Mouse (Mus musculus) c-Kit-positive CD71-negative TER-119-negative erythroid progenitor cells, embryonic 14.5 days (primary cell): ENCODE measurements around the gene Olfr168.
"Not testable (repeated sequence)": the region's sequence is repeated elsewhere in the genome, so short reads cannot be mapped to it uniquely, and the experiment has no call there.

Experiments used
- DNase-seq: peaks from one replicate; pipeline ENCODE4 v3.0.0-alpha.2; 2013; ENCODE audit warnings: low read depth

The Olfr168 gene

DNA sequence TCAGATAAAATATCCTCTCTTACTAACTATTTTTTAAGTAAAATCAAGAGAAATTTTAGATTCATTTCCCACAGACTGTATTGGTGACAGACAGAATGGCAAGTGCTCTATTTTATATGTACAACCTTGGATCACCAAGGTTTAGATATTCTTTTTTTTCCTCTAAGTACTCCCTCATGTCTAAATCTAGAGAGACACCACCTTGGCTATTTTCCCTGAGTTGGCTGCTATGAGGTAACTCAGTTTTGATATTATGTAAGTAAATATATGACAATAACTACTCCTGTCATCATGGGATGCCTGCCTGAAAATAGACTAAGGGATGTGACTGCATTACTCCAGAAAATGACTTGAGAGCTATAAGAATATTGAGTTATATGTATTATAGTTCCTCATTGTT lies at the start of gene Olfr168:
Gene Olfr168, minus strand, starts transcription at position 101 of the 400 bp plus-strand sequence.
- no peak for DNase-seq

DNA sequence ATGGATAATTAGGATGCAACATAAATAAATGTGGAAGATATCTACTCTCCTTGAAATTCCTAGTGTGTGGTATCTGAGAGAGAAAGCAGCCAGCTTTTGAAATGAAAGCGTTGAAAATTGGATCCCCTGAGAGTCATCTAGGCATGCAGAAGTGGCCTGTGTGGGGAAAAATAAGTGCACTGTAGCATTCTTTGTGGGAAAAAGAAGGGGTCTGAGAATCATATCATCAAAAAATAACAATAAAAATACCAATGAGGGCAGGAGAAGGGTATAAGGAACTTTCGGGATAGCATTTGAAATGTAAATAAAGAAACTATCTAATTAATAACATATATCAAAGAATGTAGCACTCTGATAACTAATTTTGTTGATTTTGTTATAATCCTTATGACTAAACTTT lies 36.4 kb upstream of the Olfr168 start, which contains the start of gene Olfr169:
Gene Olfr169, minus strand, starts transcription at position 101 of the 400 bp plus-strand sequence.
- DNase-seq: not testable (repeated sequence)

DNA sequence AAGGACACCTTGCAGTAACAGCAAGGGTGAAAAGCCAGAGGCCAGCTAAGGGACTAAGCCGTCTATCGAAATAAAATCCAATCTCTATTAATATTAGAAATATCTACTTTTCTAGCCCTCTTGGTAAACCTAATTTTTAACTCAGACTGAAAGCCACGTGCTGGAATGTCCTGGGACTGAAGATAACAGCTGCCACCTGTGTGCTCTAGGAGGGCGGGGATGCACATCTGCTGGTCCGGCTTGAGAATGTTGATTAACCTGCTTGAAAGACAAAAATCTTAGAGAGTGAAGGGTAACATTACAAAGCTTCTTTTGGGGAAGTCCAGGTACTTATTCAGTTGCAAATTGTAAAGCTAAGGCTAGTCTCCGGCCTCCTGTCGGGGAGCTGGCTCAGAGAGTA lies 18.1 kb upstream of the Olfr168 start:
- DNase-seq: not testable (repeated sequence)

DNA sequence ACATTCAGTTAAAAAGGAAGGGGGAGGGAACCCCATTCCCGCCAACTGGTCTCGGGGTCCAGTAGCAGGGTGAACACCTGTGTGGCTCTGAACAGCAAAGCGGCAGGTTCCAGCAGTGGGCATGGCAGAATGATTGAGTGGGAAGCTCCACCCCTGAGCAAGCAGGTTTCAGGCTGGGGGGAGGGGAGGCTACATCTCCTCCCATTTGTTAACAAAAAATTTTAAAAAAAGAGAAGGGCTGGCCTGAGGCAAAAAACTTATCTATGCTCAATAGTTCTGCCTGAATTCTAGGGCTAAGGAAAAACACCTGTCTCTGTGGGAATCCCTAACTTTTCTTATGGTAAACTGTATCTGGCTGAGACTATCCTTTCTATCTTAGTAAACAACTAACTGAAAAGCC lies 16.9 kb upstream of the Olfr168 start:
- not testable (repeated sequence) for DNase-seq

DNA sequence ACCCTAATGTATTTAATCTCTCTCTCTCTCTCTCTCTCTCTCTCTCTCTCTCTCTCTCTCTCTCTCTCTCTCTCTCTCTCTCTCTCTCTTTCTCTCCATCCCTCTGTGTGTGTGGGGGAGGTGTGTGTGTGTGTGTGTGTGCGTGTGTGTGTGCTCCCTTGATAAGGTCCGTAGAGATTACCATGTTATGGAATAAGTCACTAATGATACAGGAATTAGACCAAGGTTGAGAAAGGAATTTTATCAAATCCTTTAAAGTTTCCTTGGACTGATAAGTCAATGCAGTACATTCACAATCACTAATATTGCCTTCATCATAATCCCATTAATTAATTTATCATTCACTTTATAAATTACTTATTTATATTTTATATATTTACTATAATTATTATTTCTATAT lies 13.2 kb downstream of the Olfr168 start, which contains the start of gene Olfr167:
Gene Olfr167, minus strand, starts transcription at position 101 of the 400 bp plus-strand sequence.
- no peak for DNase-seq

DNA sequence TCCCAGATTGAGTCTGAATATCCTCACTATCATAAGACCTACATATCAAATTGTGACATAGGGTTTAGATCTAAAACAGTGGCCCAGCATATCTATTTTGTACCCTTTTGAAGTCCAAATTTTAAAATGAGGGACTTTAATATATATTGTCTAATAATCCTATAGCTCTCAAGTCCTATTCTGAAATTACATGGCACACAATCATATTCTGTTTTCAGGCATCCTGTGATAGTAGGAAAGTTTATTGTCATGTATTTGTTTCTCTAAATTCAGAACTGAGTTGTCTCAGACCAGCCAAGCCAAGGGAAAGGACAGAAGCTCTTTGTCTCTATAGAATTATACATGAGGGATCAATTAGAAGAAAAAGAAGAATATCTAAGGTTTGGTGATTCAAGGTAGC lies 52.0 kb downstream of the Olfr168 start, which contains the start of gene Olfr166:
Gene Olfr166, plus strand, starts transcription at position 301 of the 400 bp plus-strand sequence.
- no peak for DNase-seq
